Mouse (Mus musculus) forebrain, embryonic 14.5 days (tissue): Measurements from ENCODE around the gene Slc6a17. TPM values are rescaled to one million over a fixed set of nuclear protein-coding genes. Genes with fewer than 3 reads are reported as not detected.

Experiments
- ATAC-seq: fragments of 200-750 bp; cut with Nextera tagmentation; 2 replicates; pipeline ENCODE4 v1.8.0; 2017; ENCODE audit warnings: mild to moderate bottlenecking, moderate library complexity
- DNase-seq: peaks from one replicate; pipeline ENCODE4 v3.0.0-alpha.2; 2015; ENCODE audit warnings: low spot score
- H3K27ac ChIP-seq: fragments of 300-500 bp; sonication (generic); 2 replicates; pipeline ENCODE4 v1.5.1; 2014; ENCODE audit warnings: low read depth, mild to moderate bottlenecking, control low read depth, low read length, moderate library complexity
- H3K27me3 ChIP-seq: fragments of 300-500 bp; sonication (generic); replicated peaks from 2 replicates; pipeline ENCODE4 v1.6.1; 2014; ENCODE audit warnings: low read length, control low read depth, mixed read lengths; ENCODE audit not compliant: control insufficient read depth, insufficient read depth
- H3K36me3 ChIP-seq: fragments of 300-500 bp; sonication (generic); 2 replicates; pipeline ENCODE4 v1.6.1; 2014; ENCODE audit warnings: low read length, control low read depth; ENCODE audit not compliant: control insufficient read depth, insufficient read depth
- H3K4me1 ChIP-seq: fragments of 300-500 bp; sonication (generic); 2 replicates; pipeline ENCODE4 v1.6.1; 2014; ENCODE audit warnings: antibody characterized with exemption, low read length, control low read depth; ENCODE audit not compliant: control insufficient read depth, insufficient read depth
- H3K4me2 ChIP-seq: fragments of 300-500 bp; sonication (generic); 2 replicates; pipeline ENCODE4 v1.6.1; 2014; ENCODE audit warnings: mild to moderate bottlenecking, control low read depth, low read length
- H3K4me3 ChIP-seq: fragments of 300-500 bp; sonication (generic); 2 replicates; pipeline ENCODE4 v1.5.1; 2014; ENCODE audit warnings: low read depth, low read length, control low read depth
- H3K9ac ChIP-seq: fragments of 300-500 bp; sonication (generic); 2 replicates; pipeline ENCODE4 v1.6.1; 2014; ENCODE audit warnings: mild to moderate bottlenecking, low read length, control low read depth, moderate library complexity
- H3K9me3 ChIP-seq: fragments of 300-500 bp; sonication (generic); replicated peaks from 2 replicates; pipeline ENCODE4 v1.6.1; 2016; ENCODE audit warnings: low read length, control low read depth, mixed read lengths; ENCODE audit not compliant: control insufficient read depth
- WGBS: fragments of 180-500 bp; shearing (Covaris S2); extraction: QIAGEN DNeasy Blood & Tissue Kit; methylation state at CpG from one replicate; pipeline ENCODE4 v1.1.7; 2014; 5-methylcytosine and 5-hydroxymethylcytosine counted together
- polyA plus RNA-seq: library from polyadenylated mRNA; unstranded; fragments of >200 nt; fragmentation: Nextera tagmentation; extraction: Ambion mirVana; gene quantifications from 2 replicates; pipeline ENCODE4 v1.2.1, GENCODE M21; 2014

Slc6a17 gene
- polyA plus RNA-seq, 1 experiment from 2014 or later = 15.4 TPM

GRCm38 (mm10) chr3:107420156-107420555 lies 97.7 kb downstream of the Slc6a17 start:
- DNase-seq = no peak

More at GRCm38 (mm10) chr3:107420156-107420555, 97.7 kb downstream of the Slc6a17 start:
- H3K36me3 ChIP-seq = no peaks in the 10 kb centered on the region
- H3K27me3 ChIP-seq = no peaks in the 10 kb centered on the region
- ATAC-seq = no peak
- 88% methylated on average over 2 of the region's 2 CpGs for WGBS
- H3K4me2 ChIP-seq = no peak overlapping the region
- H3K4me3 ChIP-seq = no peak overlapping the region
- no peak overlapping the region for H3K9ac ChIP-seq
- no peaks in the 10 kb centered on the region for H3K4me1 ChIP-seq
- no peaks in the 10 kb centered on the region for H3K9me3 ChIP-seq
- H3K27ac ChIP-seq = no peak overlapping the region

Other genes with a start within 250 kb of the Slc6a17 start
- 242 and 292 TPM in 2 replicates for gene Lamtor5, start 239.2 kb downstream of the Slc6a17 start, polyA plus RNA-seq
- gene Slc16a4, start 226.8 kb downstream of the Slc6a17 start, polyA plus RNA-seq = 2.2 and 2.6 TPM in 2 replicates
- 9.1 and 10.2 TPM in 2 replicates for gene Rbm15, start 184.3 kb downstream of the Slc6a17 start, polyA plus RNA-seq
- gene Kcnc4, start 58.5 kb downstream of the Slc6a17 start, polyA plus RNA-seq = 1.4 and 1.8 TPM in 2 replicates
- not detected in 2 replicates for gene Ubl4b, start 37.1 kb upstream of the Slc6a17 start, polyA plus RNA-seq
- 2.4 and 2.6 TPM in 2 replicates for gene Alx3, start 77.0 kb upstream of the Slc6a17 start, polyA plus RNA-seq
- not detected in 2 replicates for gene Gm10961, start 113.3 kb upstream of the Slc6a17 start, polyA plus RNA-seq
- gene Strip1, start 113.7 kb upstream of the Slc6a17 start, polyA plus RNA-seq = 134 and 141 TPM in 2 replicates
- 104 and 105 TPM in 2 replicates for gene Ahcyl1, start 178.5 kb upstream of the Slc6a17 start, polyA plus RNA-seq
- 6.5 and 7.0 TPM in 2 replicates for gene Csf1, start 242.5 kb upstream of the Slc6a17 start, polyA plus RNA-seq